Mouse (Mus musculus) E14TG2a.4 (cell line): ENCODE results near the gene Unc45b.

Experiments
- CTCF ChIP-seq: conservative IDR thresholded peaks from 2 replicates; pipeline ENCODE4 v1.5.1; 2014; ENCODE audit warnings: low read length
- NANOG ChIP-seq: IDR thresholded peaks from 2 replicates; pipeline ENCODE4 v1.6.1; 2014; ENCODE audit warnings: borderline replicate concordance, low read length, mixed read lengths
- POU5F1 ChIP-seq: IDR thresholded peaks from 2 replicates; pipeline ENCODE4 v1.6.1; 2014; ENCODE audit warnings: low read length, borderline replicate concordance

GRCm38 (mm10) chr11:82970712-82971589, 60.6 kb downstream of the Unc45b start:
- TF ChIP-seq CTCF (no peak), POU5F1 (no peak), NANOG (no peak)
